Mouse (Mus musculus) cerebellum, adult 2 months (tissue): ENCODE data around the gene Prr15l.

ENCODE experiments used
- CTCF ChIP-seq: fragments of 200-500 bp; IDR thresholded peaks from 2 replicates; pipeline ENCODE4 v1.5.1; 2011; ENCODE audit warnings: low read depth, mild to moderate bottlenecking, control low read depth, low read length, moderate library complexity, borderline replicate concordance; ENCODE audit not compliant: insufficient read depth
- POLR2A ChIP-seq: fragments of 200-500 bp; IDR thresholded peaks from 2 replicates; pipeline ENCODE4 v1.6.1; 2011; ENCODE audit warnings: low read length, control low read depth, borderline replicate concordance; ENCODE audit not compliant: insufficient read depth

DNA sequence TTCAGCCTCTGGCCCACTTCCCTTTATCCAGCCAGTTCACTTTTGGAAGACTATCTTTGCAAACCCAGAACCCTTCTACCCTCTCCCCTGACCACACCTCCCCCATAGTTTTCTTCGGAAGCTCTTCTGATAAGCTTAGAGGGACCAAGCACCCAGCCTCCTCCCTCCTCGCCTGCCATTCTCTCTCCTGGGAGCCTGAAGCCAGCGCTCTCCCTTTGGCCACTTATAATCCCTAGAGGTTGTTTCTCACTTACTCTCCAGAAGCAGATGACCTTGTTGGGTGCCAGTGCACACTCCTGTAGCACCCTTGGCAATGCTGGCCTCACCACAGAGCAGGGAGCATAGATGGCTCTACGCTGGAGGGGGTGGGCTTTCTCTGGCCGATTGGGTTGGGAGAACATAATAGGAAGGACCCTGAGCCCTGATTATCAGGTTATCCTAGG lies 41.4 kb downstream of the Prr15l start:
- no peak for TF ChIP-seq CTCF
- TF ChIP-seq POLR2A = no peak
